Mouse (Mus musculus): ENCODE results near the gene Tmc6.

DNA sequence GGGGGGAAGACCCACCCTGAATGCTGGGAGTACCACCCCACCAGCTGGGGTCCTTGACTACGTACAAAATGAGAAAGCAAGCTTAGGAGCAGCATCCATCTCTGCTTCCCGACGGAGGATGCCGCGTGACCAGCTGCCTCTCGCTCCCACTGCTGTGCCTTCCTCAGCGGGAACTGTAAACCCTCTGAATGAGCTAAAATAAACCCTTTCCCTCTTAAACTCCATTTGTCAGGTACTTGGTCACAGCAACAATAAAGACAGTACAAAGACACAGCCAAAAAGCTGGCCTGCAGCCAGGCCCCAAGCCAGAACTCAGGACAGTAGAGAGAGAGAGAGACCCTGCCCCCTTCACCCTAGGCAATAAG is 12.3 kb downstream of the Tmc6 start:
- TF ChIP-seq EP300 (IDR thresholded peaks at IDR 0.05; ENCODE audit: low read depth) = no peak
- no peak for TF ChIP-seq CTCF (IDR thresholded peaks at IDR 0.05; ENCODE audit: low read depth)

All from liver, postnatal 0 days (tissue).